Mouse (Mus musculus) hindbrain, embryonic 13.5 days (tissue): ENCODE measurements at regions not wholly inside any gene's neighbourhood (a gene's known extent, or its start where the extent isn't known, plus 50 kb on each side); places are given as distances from the start of the nearest gene placed in this dataset.

Experiments
- ATAC-seq: fragments of 200-750 bp; cut with Nextera tagmentation; 2 replicates; pipeline ENCODE4 v1.8.0; 2017; ENCODE audit warnings: moderate TSS enrichment; ENCODE audit not compliant: low FRiP score
- H3K27ac ChIP-seq: fragments of 300-500 bp; sonication (generic); 2 replicates; pipeline ENCODE4 v1.5.1; 2015; ENCODE audit warnings: inconsistent platforms, mild to moderate bottlenecking, moderate library complexity
- H3K27me3 ChIP-seq: fragments of 300-500 bp; sonication (generic); 2 replicates; pipeline ENCODE4 v1.6.1; 2015; ENCODE audit warnings: mild to moderate bottlenecking, inconsistent platforms
- H3K36me3 ChIP-seq: fragments of 300-500 bp; sonication (generic); 2 replicates; pipeline ENCODE4 v1.6.1; 2015; ENCODE audit warnings: mild to moderate bottlenecking, inconsistent platforms
- H3K4me1 ChIP-seq: fragments of 300-500 bp; sonication (generic); replicated peaks from 2 replicates; pipeline ENCODE4 v1.6.1; 2015; ENCODE audit warnings: inconsistent platforms
- H3K4me2 ChIP-seq: fragments of 300-500 bp; sonication (generic); 2 replicates; pipeline ENCODE4 v1.6.1; 2015; ENCODE audit warnings: inconsistent platforms, mild to moderate bottlenecking, moderate library complexity
- H3K4me3 ChIP-seq: fragments of 300-500 bp; sonication (generic); 2 replicates; pipeline ENCODE4 v1.5.1; 2015; ENCODE audit warnings: mild to moderate bottlenecking, inconsistent platforms
- H3K9ac ChIP-seq: fragments of 300-500 bp; sonication (generic); 2 replicates; pipeline ENCODE4 v1.6.1; 2015; ENCODE audit warnings: mild to moderate bottlenecking, inconsistent platforms
- H3K9me3 ChIP-seq: fragments of 300-500 bp; sonication (generic); 2 replicates; pipeline ENCODE4 v1.6.1; 2016; ENCODE audit warnings: inconsistent platforms
- WGBS: fragments of 180-500 bp; shearing (Covaris S2); methylation state at CpG from one replicate; pipeline ENCODE4 v1.1.7; 2015; 5-methylcytosine and 5-hydroxymethylcytosine counted together

- ATAC-seq = no peak
- Histone ChIP-seq H3K4me3 (no peak overlapping the region), H3K36me3 (no peaks in the 10 kb centered on the region), H3K27ac (no peak overlapping the region), H3K4me1 (no peaks in the 10 kb centered on the region), H3K4me2 (no peak overlapping the region), H3K9me3 (no peaks in the 10 kb centered on the region), H3K9ac (no peak overlapping the region), H3K27me3 (no peaks in the 10 kb centered on the region)
- WGBS = 77% methylated on average over 1 of the region's 1 CpGs
Measured at GRCm38 (mm10) chr10:112795473-112795872, 133.3 kb downstream of the Atxn7l3b start.

GRCm38 (mm10) chr10:112788236-112788635 is 140.6 kb downstream of the Atxn7l3b start:
- Histone ChIP-seq H3K27me3 (no peaks in the 10 kb centered on the region), H3K4me1 (no peaks in the 10 kb centered on the region), H3K9ac (no peak overlapping the region), H3K4me2 (no peak overlapping the region), H3K27ac (no peak overlapping the region), H3K4me3 (no peak overlapping the region), H3K9me3 (no peaks in the 10 kb centered on the region), H3K36me3 (no peaks in the 10 kb centered on the region)
- ATAC-seq = no peak
- WGBS = 65% methylated on average over 3 of the region's 3 CpGs

GRCm38 (mm10) chr10:112774262-112774661 is 154.5 kb downstream of the Atxn7l3b start:
- no peaks in the 10 kb centered on the region for H3K36me3 ChIP-seq
- no peaks in the 10 kb centered on the region for H3K9me3 ChIP-seq
- H3K4me2 ChIP-seq = no peak overlapping the region
- H3K27me3 ChIP-seq = no peaks in the 10 kb centered on the region
- H3K9ac ChIP-seq = no peak overlapping the region
- H3K4me1 ChIP-seq = no peaks in the 10 kb centered on the region
- no peak for ATAC-seq
- no peak overlapping the region for H3K4me3 ChIP-seq
- 94% methylated on average over 10 of the region's 10 CpGs for WGBS
- no peak overlapping the region for H3K27ac ChIP-seq

DNA sequence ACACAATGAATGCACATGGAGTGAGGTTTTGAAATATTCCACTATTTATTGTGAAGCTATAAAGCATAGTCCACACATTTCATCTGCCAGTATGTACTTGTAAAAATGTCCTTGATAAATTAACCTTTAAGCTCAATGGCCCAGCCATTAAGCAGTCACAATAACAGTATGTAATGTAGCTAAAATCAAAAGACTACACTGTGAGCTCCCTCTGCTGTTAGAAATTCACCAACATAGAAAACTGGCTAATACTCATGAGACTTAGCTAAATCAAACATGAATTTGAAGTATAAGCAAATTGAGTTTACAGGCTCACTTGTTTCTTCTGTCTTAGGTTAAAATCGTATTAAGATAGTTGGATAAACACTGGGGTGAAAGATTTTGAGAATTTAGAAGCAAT is 182.1 kb downstream of the Atxn7l3b start:
- H3K4me2 ChIP-seq = no peak overlapping the region
- ATAC-seq = no peak
- no peak overlapping the region for H3K9ac ChIP-seq
- no peaks in the 10 kb centered on the region for H3K27me3 ChIP-seq
- H3K9me3 ChIP-seq = no peaks in the 10 kb centered on the region
- H3K4me1 ChIP-seq = no peaks in the 10 kb centered on the region
- no peaks in the 10 kb centered on the region for H3K36me3 ChIP-seq
- no peak overlapping the region for H3K27ac ChIP-seq
- 64% methylated on average over 1 of the region's 1 CpGs for WGBS
- no peak overlapping the region for H3K4me3 ChIP-seq

- no peaks in the 10 kb centered on the region for H3K9me3 ChIP-seq
- no peaks in the 10 kb centered on the region for H3K36me3 ChIP-seq
- ATAC-seq = no peak
- H3K4me1 ChIP-seq = no peaks in the 10 kb centered on the region
- 88% methylated on average over 2 of the region's 2 CpGs for WGBS
- no peak overlapping the region for H3K4me3 ChIP-seq
- H3K27me3 ChIP-seq = no peaks in the 10 kb centered on the region
- H3K27ac ChIP-seq = no peak overlapping the region
- H3K9ac ChIP-seq = no peak overlapping the region
- no peak overlapping the region for H3K4me2 ChIP-seq
Measured at GRCm38 (mm10) chr10:112743527-112743926, 185.3 kb downstream of the Atxn7l3b start.

DNA sequence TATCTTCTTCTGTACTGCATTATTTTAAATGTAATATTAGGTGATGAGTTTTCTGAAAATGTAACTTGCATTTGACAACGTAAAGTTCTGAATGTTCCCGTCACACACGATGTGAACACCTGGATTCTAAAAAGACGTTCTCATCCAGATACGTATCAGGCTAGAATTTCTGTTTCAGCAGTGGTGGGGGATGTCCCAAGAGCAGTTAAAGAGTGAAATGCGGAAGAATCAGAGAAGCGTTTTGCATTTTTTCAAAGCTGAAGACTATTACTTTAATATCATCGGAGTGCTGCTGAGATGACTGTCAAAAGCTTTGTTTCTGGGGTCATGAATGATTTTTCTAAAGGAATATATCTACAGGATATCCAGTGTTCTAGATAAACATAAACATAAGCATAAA is 186.7 kb downstream of the Atxn7l3b start:
- Histone ChIP-seq H3K27me3 (no peaks in the 10 kb centered on the region), H3K27ac (no peak overlapping the region), H3K4me3 (no peak overlapping the region), H3K4me1 (no peaks in the 10 kb centered on the region), H3K9ac (no peak overlapping the region), H3K36me3 (no peaks in the 10 kb centered on the region), H3K4me2 (no peak overlapping the region), H3K9me3 (no peaks in the 10 kb centered on the region)
- ATAC-seq = no peak
- 93% methylated on average over 8 of the region's 8 CpGs for WGBS
